Mouse (Mus musculus): ENCODE measurements at regions not wholly inside any gene's neighbourhood (a gene's known extent, or its start where the extent isn't known, plus 50 kb on each side); places are given as distances from the start of the nearest gene placed in this dataset.

GRCm38 (mm10) chr2:21908813-21909480 lies 318.4 kb upstream of the Myo3a start:
- ATAC-seq (ENCODE audit: extremely low read depth, insufficient number of reproducible peaks, low FRiP score, poor library complexity, severe bottlenecking) (no peak), DNase-seq (ENCODE audit: low spot score) (no peak)
- H3K4me1 ChIP-seq (ENCODE audit: insufficient read depth, low read depth, low read length): no peaks in the 10 kb centered on the region
- no peaks in the 10 kb centered on the region for H3K9me3 ChIP-seq (replicated peaks)
- H3K36me3 ChIP-seq (replicated peaks): no peaks in the 10 kb centered on the region
- H3K4me3 ChIP-seq (ENCODE audit: low read depth, low read length): no peak overlapping the region
- no peaks in the 10 kb centered on the region; the same call in none of the 2 replicates for H3K27me3 ChIP-seq (ENCODE audit: insufficient read depth, low read length)
- TF ChIP-seq GATA1 (IDR thresholded peaks at IDR 0.05; ENCODE audit: borderline replicate concordance, low read length): no peak
- no peak for TF ChIP-seq GATA2 (IDR thresholded peaks at IDR 0.05; ENCODE audit: borderline replicate concordance, low read depth, low read length)
- TF ChIP-seq POLR2AphosphoS5 (IDR thresholded peaks at IDR 0.05; ENCODE audit: insufficient replicate concordance, low read depth, low read length): no peak
- no peak for TF ChIP-seq CTCF (IDR thresholded peaks at IDR 0.05; ENCODE audit: low read depth, low read length)
- no peak for TF ChIP-seq TAL1 (conservative IDR thresholded peaks at IDR 0.05; ENCODE audit: low read depth, low read length)

DNA sequence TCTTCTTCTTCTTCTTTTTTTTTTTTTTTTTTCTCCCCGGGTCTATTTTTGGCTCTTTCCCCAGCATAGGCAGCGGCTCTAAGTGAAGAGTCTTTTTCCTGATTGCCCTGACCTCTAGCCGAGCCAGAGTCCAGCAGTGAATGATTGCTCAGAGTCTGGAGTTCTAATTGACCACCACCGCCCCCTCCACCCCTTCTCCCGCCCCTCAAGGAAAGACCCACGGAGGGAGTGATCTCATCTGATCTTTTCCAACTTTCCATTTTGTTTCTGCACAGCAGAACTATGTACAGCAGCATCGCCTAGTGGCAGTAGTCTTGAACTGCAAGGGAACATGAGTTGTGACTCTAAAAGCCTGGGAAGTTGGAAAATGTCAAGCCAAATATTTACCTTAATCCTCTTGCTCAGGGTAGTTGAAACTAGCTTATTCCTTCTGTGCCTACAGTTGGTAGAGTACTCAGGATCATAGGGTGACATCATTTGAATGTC lies 317.8 kb upstream of the Myo3a start:
- no peak for ATAC-seq (ENCODE audit: extremely low read depth, insufficient number of reproducible peaks, low FRiP score, poor library complexity, severe bottlenecking)
- no peaks in the 10 kb centered on the region for H3K4me1 ChIP-seq (ENCODE audit: insufficient read depth, low read depth, low read length)
- no peaks in the 10 kb centered on the region; the same call in none of the 2 replicates for H3K27me3 ChIP-seq (ENCODE audit: insufficient read depth, low read length)
- H3K4me3 ChIP-seq (ENCODE audit: low read depth, low read length): no peak overlapping the region
- no peaks in the 10 kb centered on the region for H3K36me3 ChIP-seq (replicated peaks)
- no peaks in the 10 kb centered on the region for H3K9me3 ChIP-seq (replicated peaks)
- TF ChIP-seq CTCF (IDR thresholded peaks at IDR 0.05; ENCODE audit: low read depth, low read length): peak; percentile 66
- TF ChIP-seq POLR2AphosphoS5 (IDR thresholded peaks at IDR 0.05; ENCODE audit: insufficient replicate concordance, low read depth, low read length): no peak
- TF ChIP-seq GATA2 (IDR thresholded peaks at IDR 0.05; ENCODE audit: borderline replicate concordance, low read depth, low read length): no peak
- DNase-seq (ENCODE audit: low spot score): no peak

DNA sequence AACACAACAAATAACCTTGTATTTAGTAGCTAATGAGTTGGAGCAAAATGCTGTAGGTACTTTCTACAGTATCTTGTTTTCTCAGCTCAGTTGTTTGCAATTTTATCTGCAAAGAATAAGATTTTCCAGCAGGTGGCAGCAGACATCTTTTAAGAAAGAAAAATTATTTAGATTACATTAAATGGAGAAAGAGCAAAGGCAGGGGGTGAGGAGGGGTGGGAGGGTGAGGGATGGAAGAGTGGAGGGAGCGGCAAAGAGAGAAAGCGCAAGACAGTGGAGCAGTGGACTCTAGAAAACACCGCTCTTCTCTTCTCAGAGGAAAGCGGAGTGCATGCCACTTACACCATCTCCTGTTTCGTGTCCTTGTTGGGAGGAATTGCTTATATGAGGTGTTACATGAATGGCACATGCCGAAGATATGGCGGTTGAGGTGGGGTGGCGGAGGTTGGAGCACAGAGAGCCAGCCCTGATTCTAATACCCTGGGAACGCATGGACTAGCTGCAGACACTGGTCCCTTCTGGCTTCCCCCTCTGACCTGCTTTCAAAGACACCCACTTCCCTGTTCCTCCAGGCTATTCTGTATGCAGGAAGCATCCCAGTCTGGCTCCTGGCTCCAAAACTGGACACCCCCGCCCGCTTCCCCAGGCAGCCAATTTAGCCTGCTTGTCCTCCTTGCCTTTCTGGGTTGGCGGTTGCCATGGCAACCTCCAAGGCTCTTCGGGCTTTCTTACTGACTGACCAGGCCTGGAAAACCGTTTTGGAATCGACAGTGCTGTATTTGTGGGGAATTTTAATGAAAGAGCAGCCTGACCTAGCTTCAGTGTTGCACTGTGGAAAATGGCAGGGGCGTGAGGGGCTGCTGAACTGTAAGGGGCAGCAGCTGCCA lies 309.3 kb upstream of the Myo3a start:
- no peaks in the 10 kb centered on the region for H3K9me3 ChIP-seq (replicated peaks)
- H3K4me1 ChIP-seq (ENCODE audit: insufficient read depth, low read depth, low read length): no peaks in the 10 kb centered on the region
- TF ChIP-seq TAL1 (conservative IDR thresholded peaks at IDR 0.05; ENCODE audit: low read depth, low read length): no peak
- TF ChIP-seq GATA1 (IDR thresholded peaks at IDR 0.05; ENCODE audit: borderline replicate concordance, low read length): no peak
- TF ChIP-seq GATA2 (IDR thresholded peaks at IDR 0.05; ENCODE audit: borderline replicate concordance, low read depth, low read length): no peak
- TF ChIP-seq CTCF (IDR thresholded peaks at IDR 0.05; ENCODE audit: low read depth, low read length): no peak
- no peak overlapping the region for H3K4me3 ChIP-seq (ENCODE audit: low read depth, low read length)
- H3K36me3 ChIP-seq (replicated peaks): no peaks in the 10 kb centered on the region
- no peak for ATAC-seq (ENCODE audit: extremely low read depth, insufficient number of reproducible peaks, low FRiP score, poor library complexity, severe bottlenecking)
- peaks cover 9% of the 10 kb centered on the region for H3K27me3 ChIP-seq (ENCODE audit: insufficient read depth, low read length)
- no peak for DNase-seq (ENCODE audit: low spot score)

DNA sequence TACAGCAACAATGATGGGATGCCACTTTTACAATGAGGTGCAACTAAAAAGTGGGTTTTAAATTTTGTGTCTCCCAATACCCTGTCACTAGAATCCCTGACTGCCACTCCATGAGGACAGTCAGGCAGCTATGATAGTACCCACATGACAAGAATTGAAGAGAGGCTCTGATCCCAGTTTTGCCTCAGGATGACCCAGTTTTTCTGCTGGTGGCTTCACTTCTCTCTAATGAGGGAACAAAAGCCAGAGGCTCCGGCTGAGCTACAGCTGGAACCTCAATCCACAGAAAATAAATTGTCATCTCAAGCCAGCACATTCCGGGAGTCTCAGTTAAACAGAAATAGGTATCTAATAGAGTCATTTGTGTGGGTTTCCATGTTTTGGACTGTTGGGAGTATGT lies 308.2 kb upstream of the Myo3a start:
- no peaks in the 10 kb centered on the region for H3K36me3 ChIP-seq (replicated peaks)
- no peak for DNase-seq (ENCODE audit: low spot score)
- ATAC-seq (ENCODE audit: extremely low read depth, insufficient number of reproducible peaks, low FRiP score, poor library complexity, severe bottlenecking): no peak
- peaks cover 9% of the 10 kb centered on the region for H3K27me3 ChIP-seq (ENCODE audit: insufficient read depth, low read length)
- no peaks in the 10 kb centered on the region for H3K9me3 ChIP-seq (replicated peaks)
- no peak overlapping the region for H3K4me3 ChIP-seq (ENCODE audit: low read depth, low read length)
- no peaks in the 10 kb centered on the region for H3K4me1 ChIP-seq (ENCODE audit: insufficient read depth, low read depth, low read length)
- no peak for TF ChIP-seq CTCF (IDR thresholded peaks at IDR 0.05; ENCODE audit: low read depth, low read length)
- no peak for TF ChIP-seq POLR2AphosphoS5 (IDR thresholded peaks at IDR 0.05; ENCODE audit: insufficient replicate concordance, low read depth, low read length)
- no peak for TF ChIP-seq TAL1 (conservative IDR thresholded peaks at IDR 0.05; ENCODE audit: low read depth, low read length)

GRCm38 (mm10) chr2:21927656-21928055 lies 299.6 kb upstream of the Myo3a start:
- Histone ChIP-seq H3K9me3 (replicated peaks) (no peaks in the 10 kb centered on the region), H3K4me1 (ENCODE audit: insufficient read depth, low read depth, low read length) (no peaks in the 10 kb centered on the region), H3K27me3 (ENCODE audit: insufficient read depth, low read length) (peaks cover 2% of the 10 kb centered on the region), H3K36me3 (replicated peaks) (no peaks in the 10 kb centered on the region), H3K4me3 (ENCODE audit: low read depth, low read length) (no peak overlapping the region)
- no peak for DNase-seq (ENCODE audit: low spot score)
- TF ChIP-seq GATA1 (IDR thresholded peaks at IDR 0.05; ENCODE audit: borderline replicate concordance, low read length) (no peak), CTCF (IDR thresholded peaks at IDR 0.05; ENCODE audit: low read depth, low read length) (no peak), TAL1 (conservative IDR thresholded peaks at IDR 0.05; ENCODE audit: low read depth, low read length) (no peak), GATA2 (IDR thresholded peaks at IDR 0.05; ENCODE audit: borderline replicate concordance, low read depth, low read length) (no peak), POLR2AphosphoS5 (IDR thresholded peaks at IDR 0.05; ENCODE audit: insufficient replicate concordance, low read depth, low read length) (no peak)
- no peak for ATAC-seq (ENCODE audit: extremely low read depth, insufficient number of reproducible peaks, low FRiP score, poor library complexity, severe bottlenecking)

DNA sequence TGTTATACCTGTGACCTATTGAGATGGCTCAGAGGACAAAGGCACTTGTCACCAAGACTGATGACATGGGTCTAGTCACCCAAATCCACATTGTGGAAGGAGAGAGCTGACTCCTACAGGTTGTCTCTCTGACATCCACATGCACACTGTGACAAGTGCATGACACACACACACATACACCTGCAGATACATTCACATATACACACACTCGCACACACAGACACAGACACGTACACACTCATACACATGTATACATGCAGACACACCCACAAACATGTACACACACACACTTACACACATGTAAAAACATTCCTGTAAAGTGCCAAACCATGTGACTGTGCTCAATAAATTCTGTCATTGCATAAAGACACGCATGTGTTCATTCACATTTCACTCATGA lies 287.3 kb upstream of the Myo3a start:
- Histone ChIP-seq H3K4me1 (ENCODE audit: insufficient read depth, low read depth, low read length) (peaks cover 11% of the 10 kb centered on the region), H3K4me3 (ENCODE audit: low read depth, low read length) (no peak overlapping the region), H3K36me3 (replicated peaks) (no peaks in the 10 kb centered on the region), H3K9me3 (replicated peaks) (no peaks in the 10 kb centered on the region), H3K27me3 (ENCODE audit: insufficient read depth, low read length) (no peaks in the 10 kb centered on the region)
- DNase-seq (ENCODE audit: low spot score) (no peak), ATAC-seq (ENCODE audit: extremely low read depth, insufficient number of reproducible peaks, low FRiP score, poor library complexity, severe bottlenecking) (no peak)
- no peak for TF ChIP-seq GATA1 (IDR thresholded peaks at IDR 0.05; ENCODE audit: borderline replicate concordance, low read length)
- no peak for TF ChIP-seq TAL1 (conservative IDR thresholded peaks at IDR 0.05; ENCODE audit: low read depth, low read length)
- TF ChIP-seq POLR2AphosphoS5 (IDR thresholded peaks at IDR 0.05; ENCODE audit: insufficient replicate concordance, low read depth, low read length): no peak
- no peak for TF ChIP-seq GATA2 (IDR thresholded peaks at IDR 0.05; ENCODE audit: borderline replicate concordance, low read depth, low read length)
- no peak for TF ChIP-seq CTCF (IDR thresholded peaks at IDR 0.05; ENCODE audit: low read depth, low read length)

Data from G1E (cell line).